Mouse (Mus musculus) central nervous system, embryonic 18 days (tissue): ENCODE results near the gene Syna. TPM values are rescaled to one million over a fixed set of nuclear protein-coding genes. Genes with fewer than 3 reads are reported as not detected.

ENCODE experiments used
- polyA plus RNA-seq: library from polyadenylated mRNA; depleted of rRNA; stranded (reverse); fragments of >200 nt; gene quantifications from 2 replicates; pipeline ENCODE4 v1.2.3, GENCODE M21; 2012; rRNA removed

Syna gene
- polyA plus RNA-seq: 0.05 and 0.08 TPM in 2 replicates

GRCm38 (mm10) chr5:134560071-134560449 lies at the start of gene Syna:
Gene Syna (minus strand): TSS chr5:134560171.

DNA sequence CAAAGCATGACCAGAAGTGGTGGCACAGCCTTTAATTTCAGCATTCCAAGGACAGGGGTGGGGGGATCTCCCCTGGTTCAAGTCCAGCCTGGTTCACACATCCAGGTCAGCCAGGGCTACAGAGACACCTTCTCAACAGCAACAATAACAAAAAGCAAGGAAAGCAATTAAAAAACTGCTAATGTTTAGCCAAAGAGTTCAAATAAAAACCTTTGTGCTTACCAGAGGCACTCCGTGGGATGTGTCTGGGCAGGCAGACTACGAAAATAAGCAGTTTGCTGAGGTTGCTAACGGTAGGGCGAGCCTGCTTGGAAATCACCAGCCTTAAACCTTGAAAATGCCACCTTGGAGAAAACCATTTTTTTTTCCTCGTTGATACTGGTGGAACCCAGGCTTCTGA lies 21.2 kb upstream of the Syna start, which contains the start of gene Rfc2:
Rfc2 (plus strand) TSS at position 221 of the 400 bp plus-strand sequence.

GRCm38 (mm10) chr5:134552110-134552972 lies 7.6 kb downstream of the Syna start, which contains the start of gene Clip2:
Gene Clip2 (minus strand): TSS chr5:134552434.

Other genes starting within 250 kb of the Syna start
- gene Gtf2i, start 245.4 kb downstream of the Syna start, polyA plus RNA-seq: 137 and 146 TPM in 2 replicates
- gene Gtf2ird1, start 103.5 kb downstream of the Syna start, polyA plus RNA-seq: 60.6 and 63.6 TPM in 2 replicates
- gene Clip2, start 7.7 kb downstream of the Syna start, polyA plus RNA-seq: 85.2 and 93.4 TPM in 2 replicates
- 212 and 218 TPM in 2 replicates for gene Rfc2, start 21.2 kb upstream of the Syna start, polyA plus RNA-seq
- 4.5 and 5.3 TPM in 2 replicates for gene Lat2, start 54.9 kb upstream of the Syna start, polyA plus RNA-seq
- 294 and 295 TPM in 2 replicates for gene Eif4h, start 79.3 kb upstream of the Syna start, polyA plus RNA-seq
- gene Limk1, start 128.4 kb upstream of the Syna start, polyA plus RNA-seq: 59.5 and 63.0 TPM in 2 replicates
- gene Eln, start 187.2 kb upstream of the Syna start, polyA plus RNA-seq: 37.7 and 63.4 TPM in 2 replicates